Mouse (Mus musculus) layer of hippocampus, postnatal 36 days (tissue): ENCODE results near the gene Nup205. TPM values are rescaled to one million over a fixed set of nuclear protein-coding genes. Genes with fewer than 3 reads are reported as not detected.

Experiments used
- DNase-seq, 2 experiments: peaks; one replicate each; pipeline ENCODE4 v3.0.0; 2022
- total RNA-seq, 2 experiments: library from RNA; stranded (reverse); gene quantifications; 2 replicates each; pipeline ENCODE4 v1.2.3; 2021

Gene Nup205
- total RNA-seq, 2 experiments from 2014 or later = 28.3 to 29.7 TPM

DNA sequence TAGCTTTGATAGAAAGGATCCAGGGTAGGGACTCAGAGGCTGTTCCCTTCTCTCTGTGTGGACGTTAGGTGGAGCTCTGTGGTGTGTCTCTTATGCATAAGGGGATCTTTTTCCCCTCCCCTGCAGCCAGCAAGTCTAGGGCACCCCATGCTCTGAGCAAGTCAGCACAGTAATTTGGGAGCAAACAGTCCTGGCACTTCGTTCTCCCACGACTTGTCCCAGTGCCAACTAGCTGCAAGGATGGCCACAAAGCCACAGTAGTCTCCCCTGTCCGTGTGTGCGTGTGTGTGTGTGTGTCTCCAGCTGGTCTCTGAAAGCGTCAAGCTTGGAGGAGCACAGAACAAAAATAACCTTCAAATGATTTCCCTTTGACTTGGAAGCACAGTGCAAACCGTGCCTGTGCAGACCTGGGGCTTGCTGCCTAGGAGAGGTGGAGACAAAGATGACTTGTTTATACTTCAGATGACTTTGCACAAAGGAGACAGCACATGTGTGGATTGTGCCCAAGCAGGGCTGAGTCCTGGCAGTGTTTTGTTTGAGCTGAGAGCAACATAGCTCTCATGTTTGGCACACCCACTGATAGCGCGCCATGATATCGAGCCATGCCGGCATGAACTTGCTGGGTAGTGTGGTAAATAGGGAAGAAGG is 111.0 kb downstream of the Nup205 start:
- DNase-seq = peak; percentile 29 to 30

GRCm38 (mm10) chr6:35288920-35289319 is 111.7 kb downstream of the Nup205 start:
- DNase-seq = no peak

DNA sequence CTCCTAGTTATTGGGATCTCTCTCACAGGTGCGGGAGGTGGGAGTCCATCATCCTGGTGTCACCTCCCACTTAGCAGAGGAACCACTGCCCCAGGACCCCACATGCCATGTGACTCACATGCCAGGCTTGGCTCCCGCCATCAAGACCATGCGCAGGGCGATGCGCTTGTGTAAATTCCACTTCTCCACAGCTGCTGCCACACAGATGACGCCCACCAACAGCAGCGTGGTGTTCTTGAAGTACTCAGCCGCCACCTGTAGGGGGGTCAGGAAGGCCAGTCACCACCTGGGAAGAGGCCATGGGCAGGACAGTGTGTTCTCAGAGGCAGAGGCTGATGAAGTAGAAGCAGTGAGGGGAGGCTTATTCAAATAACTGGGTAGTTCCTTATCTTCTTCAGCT is 112.5 kb downstream of the Nup205 start:
- DNase-seq = no peak

- no peak for DNase-seq
These were observed 117.7 kb downstream of the Nup205 start for GRCm38 (mm10) chr6:35294964-35295363.

- peak; percentile 12 to 36 for DNase-seq
These were observed 119.8 kb downstream of the Nup205 start for GRCm38 (mm10) chr6:35297001-35297400.

Other genes with a start within 250 kb of the Nup205 start
- gene Slc23a4, start 189.0 kb upstream of the Nup205 start, total RNA-seq = 1 to 10 TPM in 1 of 2 experiments, under 1 TPM in 1; 0.88 to 1.1 TPM
- 10 to 100 TPM; 45.9 to 50.6 TPM for gene Cnot4, start 43.7 kb upstream of the Nup205 start, total RNA-seq
- 1 to 10 TPM; 2.7 to 6.0 TPM for gene Slc13a4, start 130.7 kb downstream of the Nup205 start, total RNA-seq
- 1 to 10 TPM; 1.1 to 1.6 TPM for gene Fam180a, start 148.7 kb downstream of the Nup205 start, total RNA-seq